In the genomic region with DNA sequence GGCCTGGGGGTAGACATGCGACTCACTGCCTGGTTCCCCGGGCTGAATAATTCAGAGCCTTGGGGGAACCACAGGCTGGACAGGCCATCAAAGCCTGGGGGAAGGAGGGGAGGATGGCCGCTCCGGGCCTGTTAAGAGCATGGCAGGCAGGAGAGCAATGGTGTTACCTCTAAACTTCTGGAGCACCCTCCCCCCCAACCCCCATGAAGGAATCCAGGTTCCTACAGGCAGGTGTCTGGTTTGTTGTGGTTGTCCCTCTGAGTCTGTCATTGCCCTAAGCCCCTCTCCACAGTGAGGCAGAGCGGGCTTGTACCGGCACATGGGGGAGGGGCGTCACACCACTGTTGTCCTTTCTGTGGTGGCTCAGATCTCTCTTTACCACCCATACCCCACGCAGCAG, we compare ENCODE assay signal across 8 mouse cellular contexts.
A peak's percentile ranks its signal among the peaks of the same experiment; 100 is the strongest.
DNase-seq lines count a peak whose midpoint lies in the region; ATAC-seq and TF ChIP-seq lines count a peak whose summit lies in the region.

No protein-coding gene starts in this region.

- peaks cover 26% of the 10 kb centered on the region for H3K4me1 ChIP-seq in heart, embryonic 12.5 days (replicated peaks)
- peaks cover 3% of the 10 kb centered on the region for H3K4me1 ChIP-seq in ES-Bruce4 (ENCODE audit: control insufficient read depth, insufficient read depth, low read length)
- 0 out of 2 replicates have a peak, but pooled peaks cover 3% of the 10 kb centered on the region for H3K4me1 ChIP-seq in hindbrain, embryonic 11.5 days (replicated peaks; ENCODE audit: control insufficient read depth, insufficient read depth, low read length)
- H3K4me1 ChIP-seq in midbrain, embryonic 11.5 days (ENCODE audit: control insufficient read depth, insufficient read depth, low read length): peaks cover 24% of the 10 kb centered on the region

- H3K9me3 ChIP-seq in heart, embryonic 12.5 days (replicated peaks): peaks cover 9% of the 10 kb centered on the region
- no peaks in the 10 kb centered on the region for H3K9me3 ChIP-seq in ES-Bruce4 (replicated peaks; ENCODE audit: control insufficient read depth, insufficient read depth, low read length, poor library complexity, severe bottlenecking)
- H3K9me3 ChIP-seq in hindbrain, embryonic 11.5 days (ENCODE audit: control insufficient read depth, low read length): no peaks in the 10 kb centered on the region
- H3K9me3 ChIP-seq in midbrain, embryonic 11.5 days (ENCODE audit: control insufficient read depth, low read length): no peaks in the 10 kb centered on the region; the same call in 1 of the 2 replicates

- WGBS in heart, embryonic 12.5 days: 34% methylated on average over 8 of the region's 8 CpGs
- WGBS in hindbrain, embryonic 11.5 days: 9% methylated on average over 8 of the region's 8 CpGs
- WGBS in midbrain, embryonic 11.5 days: 14% methylated on average over 8 of the region's 8 CpGs

- no peak for ATAC-seq in heart, embryonic 12.5 days (ENCODE audit: insufficient number of reproducible peaks, low FRiP score)
- ATAC-seq in hindbrain, embryonic 11.5 days (ENCODE audit: low FRiP score): peak; percentile 56
- ATAC-seq in midbrain, embryonic 11.5 days (ENCODE audit: low FRiP score): peak; percentile 63

- no peak for TF ChIP-seq EP300 in ES-Bruce4 (IDR thresholded peaks at IDR 0.05; ENCODE audit: insufficient read depth, low read depth, low read length)

- no peak overlapping the region for H3K27ac ChIP-seq in heart, embryonic 12.5 days (ENCODE audit: poor library complexity, severe bottlenecking)
- peak overlapping the region; percentile 17; the same call in 1 of the 2 replicates for H3K27ac ChIP-seq in ES-Bruce4 (ENCODE audit: insufficient read depth, low read length)
- H3K27ac ChIP-seq in hindbrain, embryonic 11.5 days (ENCODE audit: low read depth, low read length): peak overlapping the region; percentile 37; the same call in 1 of the 2 replicates
- peak overlapping the region; percentile 45 for H3K27ac ChIP-seq in midbrain, embryonic 11.5 days (ENCODE audit: low read depth, low read length)

- no peak for TF ChIP-seq POLR2A in ES-Bruce4 (IDR thresholded peaks at IDR 0.05; ENCODE audit: insufficient read depth, low read length)

- H3K4me2 ChIP-seq in heart, embryonic 12.5 days: peak overlapping the region; percentile 48
- H3K4me2 ChIP-seq in hindbrain, embryonic 11.5 days (replicated peaks; ENCODE audit: low read depth, low read length): peak overlapping the region; percentile 28
- H3K4me2 ChIP-seq in midbrain, embryonic 11.5 days: peak overlapping the region; percentile 33

- intact Hi-C loops in heart, postnatal 10 days (cut with DNase I): no loop called here

- DNase-seq in heart, postnatal 10 days: no peak
- peak; percentile 60 for DNase-seq in hindbrain, embryonic 11.5 days (ENCODE audit: low spot score)
- DNase-seq in midbrain, embryonic 11.5 days (ENCODE audit: low spot score, missing footprints): peak; percentile 92
- no peak for DNase-seq in retina, postnatal 1 day
- DNase-seq in layer of hippocampus, adult 11-12 months (ENCODE audit: low spot score): no peak
- DNase-seq in adipocyte (ENCODE audit: low spot score): no peak

- H3K36me3 ChIP-seq in heart, embryonic 12.5 days: no peaks in the 10 kb centered on the region
- no peaks in the 10 kb centered on the region for H3K36me3 ChIP-seq in ES-Bruce4 (ENCODE audit: control insufficient read depth, insufficient read depth, low read length, poor library complexity, severe bottlenecking)
- no peaks in the 10 kb centered on the region for H3K36me3 ChIP-seq in hindbrain, embryonic 11.5 days (ENCODE audit: control insufficient read depth, insufficient read depth, low read length)
- H3K36me3 ChIP-seq in midbrain, embryonic 11.5 days (ENCODE audit: control insufficient read depth, insufficient read depth, low read length): no peaks in the 10 kb centered on the region

- TF ChIP-seq CTCF in ES-Bruce4 (IDR thresholded peaks at IDR 0.05; ENCODE audit: low read depth, low read length): no peak

- H3K4me3 ChIP-seq in heart, embryonic 12.5 days: peak overlapping the region; percentile 4; the same call in 1 of the 2 replicates
- no peak overlapping the region for H3K4me3 ChIP-seq in ES-Bruce4 (ENCODE audit: low read depth, low read length)
- no peak overlapping the region for H3K4me3 ChIP-seq in hindbrain, embryonic 11.5 days (ENCODE audit: low read depth, low read length)
- no peak overlapping the region for H3K4me3 ChIP-seq in midbrain, embryonic 11.5 days (ENCODE audit: low read depth, low read length)

- H3K27me3 ChIP-seq in heart, embryonic 12.5 days (replicated peaks): peaks cover 52% of the 10 kb centered on the region
- no peaks in the 10 kb centered on the region for H3K27me3 ChIP-seq in ES-Bruce4 (ENCODE audit: control insufficient read depth, insufficient read depth, low read length, poor library complexity, severe bottlenecking)
- H3K27me3 ChIP-seq in hindbrain, embryonic 11.5 days (ENCODE audit: control insufficient read depth, insufficient read depth, low read length): peaks cover 2% of the 10 kb centered on the region; the same call in 1 of the 2 replicates
- 0 out of 2 replicates have a peak, but pooled peaks cover 2% of the 10 kb centered on the region for H3K27me3 ChIP-seq in midbrain, embryonic 11.5 days (ENCODE audit: control insufficient read depth, insufficient read depth, low read length)

- H3K9ac ChIP-seq in heart, embryonic 12.5 days: no peak overlapping the region
- H3K9ac ChIP-seq in ES-Bruce4 (ENCODE audit: low read depth, poor library complexity, severe bottlenecking): peak overlapping the region; percentile 45
- peak overlapping the region; percentile 54; the same call in 1 of the 2 replicates for H3K9ac ChIP-seq in hindbrain, embryonic 11.5 days (ENCODE audit: low read depth, low read length)
- peak overlapping the region; percentile 51 for H3K9ac ChIP-seq in midbrain, embryonic 11.5 days (ENCODE audit: low read length)

Comparison
In these comparisons a context has a peak if more than half of its experiments do, and no peak if none do; other contexts are left out.
1. DNase-seq: peak in hindbrain, embryonic 11.5 days (single experiment) and midbrain, embryonic 11.5 days (single experiment); none in heart, postnatal 10 days (0 of 2), retina, postnatal 1 day (single experiment), layer of hippocampus, adult 11-12 months (single experiment) and adipocyte (single experiment).
2. Peak in every context shown above with its lines, with median percentiles within 50 percentile points of each other: H3K4me2 ChIP-seq.